Mouse (Mus musculus) forelimb bud, embryonic 11.5 days (tissue): ENCODE results near the gene Slc2a3.
"Not testable (repeated sequence)": the region's sequence is repeated elsewhere in the genome, so short reads cannot be mapped to it uniquely, and the experiment has no call there.

Source experiments
- DNase-seq: peaks from one replicate; pipeline ENCODE4 v3.0.0-alpha.2; 2012; ENCODE audit warnings: low read depth, low spot score

Gene Slc2a3

GRCm38 (mm10) chr6:122810022-122810614 lies 8.7 kb upstream of the Slc2a3 start:
- peak; percentile 27 for DNase-seq

- DNase-seq: peak; percentile 70
Observed at GRCm38 (mm10) chr6:122804418-122804817, 3.0 kb upstream of the Slc2a3 start.

GRCm38 (mm10) chr6:122801801-122802514 lies 518 bp upstream of the Slc2a3 start:
- peak; percentile 36 for DNase-seq

- no peak for DNase-seq
Observed at GRCm38 (mm10) chr6:122800640-122801300, 670 bp downstream of the Slc2a3 start.

GRCm38 (mm10) chr6:122795254-122795935 lies 6.0 kb downstream of the Slc2a3 start:
- DNase-seq: no peak

- peak; percentile 68 for DNase-seq
Observed at GRCm38 (mm10) chr6:122786275-122786674, 15.2 kb downstream of the Slc2a3 start.

- DNase-seq: no peak
Observed at GRCm38 (mm10) chr6:122784866-122785265, 16.6 kb downstream of the Slc2a3 start.

GRCm38 (mm10) chr6:122782164-122782563 lies 19.3 kb downstream of the Slc2a3 start:
- DNase-seq: no peak

- DNase-seq: no peak
Observed at GRCm38 (mm10) chr6:122781167-122781566, 20.3 kb downstream of the Slc2a3 start.

GRCm38 (mm10) chr6:122779916-122780315 lies 21.5 kb downstream of the Slc2a3 start:
- DNase-seq: no peak

GRCm38 (mm10) chr6:122776040-122776439 lies 25.4 kb downstream of the Slc2a3 start:
- no peak for DNase-seq

- DNase-seq: no peak
Observed at GRCm38 (mm10) chr6:122774345-122774744, 27.1 kb downstream of the Slc2a3 start.

GRCm38 (mm10) chr6:122772701-122773100 lies 28.7 kb downstream of the Slc2a3 start:
- no peak for DNase-seq

GRCm38 (mm10) chr6:122770760-122771315 lies 30.6 kb downstream of the Slc2a3 start:
- no peak for DNase-seq

- DNase-seq: no peak
Observed at GRCm38 (mm10) chr6:122769771-122770759, 31.4 kb downstream of the Slc2a3 start.

GRCm38 (mm10) chr6:122768256-122768655 lies 33.2 kb downstream of the Slc2a3 start:
- DNase-seq: no peak

- DNase-seq: not testable (repeated sequence)
Observed at GRCm38 (mm10) chr6:122767012-122767411, 34.4 kb downstream of the Slc2a3 start.

GRCm38 (mm10) chr6:122766145-122766968 lies 35.1 kb downstream of the Slc2a3 start:
- DNase-seq: peak; percentile 83

- DNase-seq: no peak
Observed at GRCm38 (mm10) chr6:122765298-122765956, 36.0 kb downstream of the Slc2a3 start.
